Mouse (Mus musculus) layer of hippocampus, adult 2 months (tissue): ENCODE results near the gene Cpeb4. TPM values are rescaled to one million over a fixed set of nuclear protein-coding genes. Genes with fewer than 3 reads are reported as not detected.
A peak's percentile ranks its signal among the peaks of the same experiment; 100 is the strongest.

ENCODE experiments used
- DNase-seq, 2 experiments: peaks; one replicate each; pipeline ENCODE4 v3.0.0; 2022; ENCODE audit warnings: low spot score in 2 of 2
- H3K27ac ChIP-seq: fragments of 200-600 bp; 2 replicates; pipeline ENCODE4 v1.8.1; 2022
- H3K4me3 ChIP-seq: fragments of 200-600 bp; 2 replicates; pipeline ENCODE4 v1.8.1; 2022; ENCODE audit warnings: mild to moderate bottlenecking
- CTCF ChIP-seq: fragments of 200-600 bp; conservative IDR thresholded peaks from 2 replicates; pipeline ENCODE4 v1.8.1; 2022; ENCODE audit warnings: antibody characterized with exemption, mild to moderate bottlenecking, moderate library complexity
- long read RNA-seq, 2 experiments: library from polyadenylated mRNA; stranded (forward); transcript quantifications; one replicate each; pipeline ENCODE4 v2.0.0; 2021; ENCODE audit warnings: borderline mapping rate in 2 of 2
- total RNA-seq, 2 experiments: library from RNA; stranded (reverse); gene quantifications; 2 replicates each; pipeline ENCODE4 v1.2.3; 2021

Cpeb4 gene
- total RNA-seq, result 100 to 1,000 TPM; 153 to 156 TPM
- long read RNA-seq, experiment 1, full-length matches to known transcripts, result 10 of 23 reads
- long read RNA-seq, experiment 1, partial matches to known transcripts, result 0 of 23 reads
- long read RNA-seq, experiment 1, other reads (novel, unspliced or antisense), result 13 of 23 reads
- long read RNA-seq, experiment 2, full-length matches to known transcripts, result 14 of 23 reads
- long read RNA-seq, experiment 2, partial matches to known transcripts, result 7 of 23 reads
- long read RNA-seq, experiment 2, other reads (novel, unspliced or antisense), result 2 of 23 reads

DNA sequence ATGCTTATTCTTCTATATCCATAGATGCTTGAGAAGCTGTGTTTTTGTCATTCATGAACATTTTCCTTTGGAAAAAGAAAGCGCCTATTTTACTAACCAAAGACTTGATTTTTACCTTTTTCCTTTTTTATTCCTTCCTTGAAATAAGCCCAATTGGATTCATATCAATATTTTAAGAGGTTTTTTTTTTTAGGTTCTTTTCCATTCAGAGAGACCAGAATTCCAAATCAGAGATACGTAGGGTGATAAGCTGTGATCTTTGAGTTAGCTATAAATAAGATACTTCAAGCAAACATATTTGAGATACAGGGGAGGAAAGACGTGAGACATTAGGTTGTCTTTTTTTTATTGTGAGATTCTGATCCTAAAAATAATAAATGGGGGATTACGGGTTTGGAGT lies at the start of gene Cpeb4:
Cpeb4 (plus strand) TSS at position 301 of the 400 bp plus-strand sequence.
- no peak for DNase-seq
- H3K27ac ChIP-seq, result peak within 1 kb of the TSS; percentile 94
- no peak for TF ChIP-seq CTCF
- H3K4me3 ChIP-seq, result peak within 1 kb of the TSS; percentile 97

DNA sequence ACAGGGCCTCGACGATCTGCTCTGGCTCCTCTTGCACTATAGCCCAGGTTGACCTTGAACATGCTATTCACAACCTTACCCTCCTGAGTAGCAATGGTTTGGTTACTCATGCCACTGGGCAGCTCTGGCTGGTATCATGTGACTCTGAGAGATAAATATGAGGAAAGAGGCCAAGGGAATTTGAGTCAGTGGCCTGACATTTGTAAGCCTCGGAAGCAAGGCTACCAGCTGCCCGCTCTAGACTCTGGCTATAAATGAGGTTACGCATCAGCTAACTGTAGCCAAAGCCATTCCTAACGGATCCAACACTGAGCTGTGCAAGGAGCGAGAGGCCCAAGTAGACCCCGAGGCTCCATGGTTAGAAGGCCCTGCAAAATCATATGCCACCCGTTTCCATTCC lies 49.5 kb upstream of the Cpeb4 start:
- TF ChIP-seq CTCF, result no peak
- Histone ChIP-seq H3K27ac (no peak overlapping the region), H3K4me3 (no peak overlapping the region)
- DNase-seq, result no peak

DNA sequence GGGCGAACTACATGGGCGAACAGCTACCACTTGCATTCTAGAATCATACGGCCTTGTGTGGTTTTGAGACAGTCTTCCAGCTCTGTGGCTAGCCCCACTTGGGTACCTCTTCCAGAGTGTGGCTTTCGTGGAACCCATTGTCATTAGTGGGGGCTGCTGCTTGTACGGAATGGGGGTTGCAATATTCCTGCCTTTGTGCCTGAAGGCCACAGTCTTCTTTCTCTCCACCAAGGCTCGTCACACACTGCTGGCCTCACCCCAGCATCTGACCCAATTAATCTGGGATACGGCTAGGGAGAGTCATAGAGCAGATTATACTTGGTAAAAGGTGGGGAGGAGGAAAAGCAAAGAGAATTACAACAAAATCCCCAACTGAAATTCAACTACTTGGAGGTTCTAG lies 48.5 kb upstream of the Cpeb4 start:
- H3K27ac ChIP-seq, result no peak overlapping the region
- H3K4me3 ChIP-seq, result no peak overlapping the region
- no peak for TF ChIP-seq CTCF
- no peak for DNase-seq

DNA sequence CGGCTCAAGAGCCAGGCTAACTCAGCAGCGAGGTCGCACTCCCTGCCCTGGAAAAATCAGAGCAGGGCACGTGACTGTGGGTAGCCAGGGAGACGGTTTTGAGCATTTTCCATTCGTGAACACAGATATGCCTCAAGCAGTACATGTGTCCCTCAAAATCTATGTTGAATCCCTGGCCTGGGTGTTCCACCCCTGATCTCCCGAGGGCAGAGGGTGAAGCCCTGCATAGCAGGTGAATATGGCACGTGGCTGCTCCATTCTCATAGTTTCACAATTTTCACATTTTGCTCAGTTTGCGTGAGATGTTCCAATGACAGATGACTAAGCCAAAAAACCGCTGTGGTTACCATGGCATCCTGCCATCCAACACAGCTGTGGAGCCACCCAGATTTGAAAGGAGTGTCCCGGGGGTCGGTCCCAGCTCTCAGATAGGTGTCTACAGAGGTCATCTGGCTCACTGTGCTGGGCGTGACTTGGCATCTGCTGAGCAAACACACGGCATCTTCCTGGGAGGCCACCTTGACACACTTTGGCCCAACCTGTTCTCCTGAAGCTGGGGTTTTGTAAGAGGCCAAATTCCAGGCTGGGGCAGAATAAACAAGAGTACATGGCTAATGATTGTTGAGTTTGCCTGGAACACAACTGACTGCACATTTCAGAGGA lies 47.4 kb upstream of the Cpeb4 start:
- TF ChIP-seq CTCF, result no peak
- no peak overlapping the region for H3K4me3 ChIP-seq
- no peak for DNase-seq
- peak overlapping the region; percentile 47; the same call in 1 of the 2 replicates for H3K27ac ChIP-seq

DNA sequence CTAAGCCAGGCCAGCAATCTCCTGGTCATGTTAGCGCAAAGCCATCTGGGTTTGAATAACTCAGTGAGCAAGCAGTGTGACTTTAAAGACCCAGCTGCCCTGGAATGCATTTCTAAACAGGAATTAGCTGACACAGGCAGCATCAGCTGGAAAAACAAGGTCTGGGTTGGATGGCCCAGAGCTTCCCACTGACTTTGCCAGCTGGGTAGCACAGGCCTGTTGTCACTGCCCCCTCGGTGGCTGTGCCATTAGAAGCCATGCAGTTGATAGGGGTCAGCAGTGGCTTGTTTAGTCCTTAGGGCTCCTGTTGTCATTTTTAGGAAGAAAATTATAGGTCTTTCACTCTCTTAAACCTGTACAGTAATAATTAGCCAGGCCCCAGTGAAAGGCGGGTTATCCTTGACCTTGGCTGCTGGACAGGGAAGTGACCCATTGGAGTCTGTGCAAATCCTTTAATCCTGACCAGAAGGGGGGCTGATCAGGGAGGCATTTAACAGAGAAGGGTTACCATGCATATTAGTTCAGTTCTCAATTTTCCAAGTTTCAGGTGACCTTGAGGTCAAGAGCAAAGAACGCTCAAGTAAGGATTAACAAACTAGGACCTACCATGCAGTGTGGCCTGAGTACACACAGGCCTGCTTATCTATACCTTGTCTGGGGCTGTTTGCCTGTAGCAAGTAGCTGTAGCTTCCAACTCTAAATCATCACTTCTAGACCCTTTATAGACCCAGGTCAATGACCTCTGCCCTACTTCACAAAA lies 43.8 kb upstream of the Cpeb4 start:
- DNase-seq, result no peak
- H3K27ac ChIP-seq, result no peak overlapping the region
- no peak for TF ChIP-seq CTCF

DNA sequence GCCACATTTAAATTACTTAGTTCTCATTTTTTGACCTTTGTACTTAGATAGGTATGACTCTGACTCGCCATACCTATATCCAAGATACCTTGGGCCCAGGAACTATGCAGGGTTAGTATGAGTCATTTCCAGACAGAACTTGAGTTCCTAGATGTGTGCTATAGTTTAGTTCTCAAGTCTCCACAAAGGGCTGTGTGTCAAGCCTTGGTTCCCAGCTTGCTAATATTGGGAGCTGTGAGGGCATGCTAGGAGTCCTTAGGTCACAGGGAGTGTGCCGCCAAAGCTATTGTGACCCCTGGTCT lies 43.3 kb upstream of the Cpeb4 start:
- Histone ChIP-seq H3K4me3 (no peak overlapping the region), H3K27ac (no peak overlapping the region)
- TF ChIP-seq CTCF, result no peak
- no peak for DNase-seq

More for the DNA sequence above, 43.8 kb upstream of the Cpeb4 start:
- H3K4me3 ChIP-seq, result no peak overlapping the region

DNA sequence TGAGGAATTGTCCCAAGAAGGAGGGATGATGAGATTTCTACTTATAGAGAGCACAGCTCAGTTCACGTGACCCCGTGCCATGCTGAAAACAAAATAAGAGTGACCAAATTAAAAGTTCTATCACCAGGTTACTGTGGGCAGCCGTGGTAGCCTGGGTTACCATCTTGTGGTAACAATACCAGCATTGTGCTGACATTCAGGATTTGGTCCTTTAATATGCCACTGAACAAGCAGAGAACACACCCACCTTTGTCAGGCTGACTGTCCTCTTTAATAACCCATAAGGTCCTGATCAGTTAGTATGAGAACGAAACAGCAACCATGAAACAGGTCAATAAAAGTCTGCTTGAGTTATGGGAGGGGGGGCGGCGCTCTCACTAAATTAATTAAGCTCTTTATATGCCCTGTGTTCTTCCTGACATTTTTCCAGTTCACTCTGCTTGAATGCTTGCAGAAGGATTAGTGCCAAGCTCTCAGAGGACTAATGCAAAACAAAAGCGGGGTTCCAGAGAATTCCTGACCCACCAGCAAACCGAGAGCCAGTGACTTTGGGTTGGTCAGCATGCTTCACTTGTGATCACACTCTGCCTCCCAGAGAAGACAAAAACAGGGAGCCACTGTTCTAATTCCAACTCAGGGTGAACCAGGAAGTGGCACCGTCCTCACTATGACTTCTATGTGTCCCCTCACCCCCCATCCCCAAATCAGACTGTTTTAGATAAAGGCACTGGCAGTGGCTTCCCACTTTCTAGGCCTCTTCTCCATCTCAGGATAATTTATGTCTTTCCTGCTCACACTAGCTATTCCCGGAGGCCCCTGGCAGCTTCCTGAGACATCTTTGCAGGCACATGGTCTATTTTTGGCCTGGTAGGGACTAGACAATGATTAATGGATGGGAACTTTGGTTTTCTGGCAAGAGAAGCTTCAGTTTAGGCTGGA lies 41.5 kb upstream of the Cpeb4 start:
- no peak for DNase-seq
- no peak overlapping the region for H3K4me3 ChIP-seq
- no peak for TF ChIP-seq CTCF
- peak overlapping the region; percentile 74 for H3K27ac ChIP-seq

DNA sequence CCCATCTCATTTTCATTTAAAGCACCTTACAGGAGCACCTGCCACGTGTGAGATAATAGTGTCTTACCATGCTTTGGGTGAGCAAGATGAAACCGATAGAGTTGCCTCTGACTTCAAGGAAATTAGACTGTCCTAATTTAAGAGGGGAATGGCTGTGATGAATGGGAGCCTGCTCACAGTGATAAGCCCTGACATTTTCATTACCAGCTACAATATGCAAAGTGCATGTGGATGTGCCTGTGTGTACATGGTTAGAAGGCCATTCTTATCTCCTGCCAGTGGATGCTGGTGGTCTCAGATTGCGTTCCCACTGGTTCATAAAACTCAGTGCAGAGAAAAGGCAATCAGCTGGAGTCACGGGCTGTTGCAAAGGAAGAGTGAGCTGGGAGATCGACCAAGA lies 40.6 kb upstream of the Cpeb4 start:
- TF ChIP-seq CTCF, result no peak
- no peak overlapping the region for H3K4me3 ChIP-seq
- DNase-seq, result no peak
- H3K27ac ChIP-seq, result no peak overlapping the region

DNA sequence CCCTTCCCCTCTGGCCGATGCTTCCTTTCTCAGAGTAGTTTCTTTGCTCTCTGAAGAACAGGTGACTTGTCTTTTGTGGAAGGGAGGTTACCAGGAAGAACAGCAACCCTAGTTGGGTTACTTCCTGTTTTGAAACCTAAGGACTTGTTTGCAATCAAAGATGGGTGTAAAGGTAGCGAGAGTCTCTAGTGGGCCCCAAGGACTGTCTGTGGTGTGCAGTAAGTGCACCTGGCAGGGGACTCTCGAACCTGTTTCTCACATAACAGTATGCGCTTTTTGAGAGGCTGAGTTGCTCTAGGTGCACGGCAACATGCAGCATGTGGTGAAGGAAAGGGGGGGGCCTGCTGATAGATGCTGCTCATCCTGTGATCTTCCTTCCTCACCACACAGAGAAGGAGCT lies 40.0 kb upstream of the Cpeb4 start:
- TF ChIP-seq CTCF, result no peak
- H3K4me3 ChIP-seq, result no peak overlapping the region
- H3K27ac ChIP-seq, result no peak overlapping the region
- DNase-seq, result no peak

DNA sequence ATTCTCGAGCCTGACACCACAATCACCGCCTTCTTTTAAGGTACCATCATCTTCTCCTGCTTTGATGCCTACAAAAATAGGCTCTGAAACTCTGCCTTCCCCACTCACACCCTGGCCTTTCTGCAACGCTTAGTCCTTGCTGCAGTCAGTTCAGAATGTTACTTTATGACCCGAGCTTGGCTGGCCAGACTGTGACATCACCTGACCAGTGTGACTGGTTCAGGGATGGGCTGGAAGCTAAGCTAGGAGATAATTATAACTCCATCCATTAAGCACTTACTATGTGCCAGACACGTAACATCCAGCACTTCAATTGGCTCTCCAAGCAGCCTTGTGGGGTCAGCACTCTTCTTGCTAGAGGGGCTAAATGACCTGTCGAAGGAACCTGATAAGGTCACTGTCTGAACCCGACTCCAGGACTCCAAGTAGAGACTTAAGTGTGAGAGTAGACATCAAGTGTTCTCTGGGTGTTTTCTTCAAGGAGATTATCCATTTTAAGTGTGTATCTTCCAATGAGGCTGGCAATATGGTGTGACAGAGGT lies 39.5 kb upstream of the Cpeb4 start:
- no peak for TF ChIP-seq CTCF
- no peak overlapping the region for H3K27ac ChIP-seq
- no peak for DNase-seq
- no peak overlapping the region for H3K4me3 ChIP-seq

DNA sequence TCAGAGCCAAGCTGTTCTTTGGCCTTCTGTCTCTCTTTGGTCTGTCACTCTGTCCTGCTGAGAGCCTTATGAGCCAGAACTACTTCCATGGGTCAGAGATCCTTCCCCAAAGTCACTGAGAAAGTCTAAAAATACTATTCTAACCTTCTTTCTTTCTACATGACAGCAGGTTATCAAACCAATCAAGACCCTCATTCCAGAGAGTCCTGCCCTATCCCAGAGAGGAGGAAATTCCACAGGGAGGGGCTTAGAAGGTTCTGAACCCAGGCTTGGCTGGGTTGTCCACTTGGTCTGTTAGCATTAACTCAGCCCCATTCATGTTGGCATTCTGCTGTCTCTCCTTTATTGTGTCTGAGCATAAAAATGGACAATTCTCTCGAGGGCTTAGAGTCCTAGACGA lies 38.5 kb upstream of the Cpeb4 start:
- no peak for TF ChIP-seq CTCF
- no peak for DNase-seq

DNA sequence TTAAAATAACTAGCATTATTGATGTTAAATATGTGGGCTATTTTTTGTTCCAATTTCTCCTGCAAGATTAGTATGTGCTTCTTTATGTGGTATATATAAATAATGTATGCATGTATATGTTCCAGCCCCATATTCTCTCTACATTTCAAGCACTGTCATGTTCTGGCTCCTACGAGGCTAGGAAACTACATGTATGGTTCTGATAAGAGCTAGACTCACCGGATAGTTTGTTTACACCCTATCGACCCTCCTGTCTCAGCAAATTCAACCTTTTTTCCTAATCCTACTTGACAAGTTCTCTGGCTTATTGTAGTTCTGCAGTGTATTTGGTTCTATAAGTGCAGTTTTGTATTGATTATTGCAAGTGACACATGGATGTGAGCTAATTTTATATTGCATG lies 36.7 kb upstream of the Cpeb4 start:
- DNase-seq, result no peak
- H3K4me3 ChIP-seq, result no peak overlapping the region
- no peak for TF ChIP-seq CTCF
- no peak overlapping the region for H3K27ac ChIP-seq

More for the DNA sequence above, 38.5 kb upstream of the Cpeb4 start:
- Histone ChIP-seq H3K27ac (no peak overlapping the region), H3K4me3 (no peak overlapping the region)
